Mouse (Mus musculus) limb, embryonic 12.5 days (tissue): ENCODE measurements around the gene Abl2. TPM values are rescaled to one million over a fixed set of nuclear protein-coding genes. Genes with fewer than 3 reads are reported as not detected.

Experiments
- ATAC-seq: fragments of 200-750 bp; cut with Nextera tagmentation; 2 replicates; pipeline ENCODE4 v1.8.0; 2017; ENCODE audit warnings: low read depth, moderate TSS enrichment; ENCODE audit not compliant: insufficient number of reproducible peaks, insufficient read depth, low FRiP score, low TSS enrichment
- H3K27ac ChIP-seq: fragments of 300-500 bp; sonication (generic); 2 replicates; pipeline ENCODE4 v1.5.1; 2016; ENCODE audit warnings: mild to moderate bottlenecking, moderate library complexity
- H3K27me3 ChIP-seq: fragments of 300-500 bp; sonication (generic); 2 replicates; pipeline ENCODE4 v1.6.1; 2016; ENCODE audit warnings: mild to moderate bottlenecking, moderate library complexity
- H3K36me3 ChIP-seq: fragments of 300-500 bp; sonication (generic); 2 replicates; pipeline ENCODE4 v1.6.1; 2016; ENCODE audit warnings: mild to moderate bottlenecking, moderate library complexity
- H3K4me1 ChIP-seq: fragments of 300-500 bp; sonication (generic); replicated peaks from 2 replicates; pipeline ENCODE4 v1.6.1; 2016
- H3K4me2 ChIP-seq: fragments of 300-500 bp; sonication (generic); 2 replicates; pipeline ENCODE4 v1.6.1; 2016; ENCODE audit warnings: mild to moderate bottlenecking, moderate library complexity
- H3K4me3 ChIP-seq: fragments of 300-500 bp; sonication (generic); replicated peaks from 2 replicates; pipeline ENCODE4 v1.5.1; 2016; ENCODE audit warnings: mild to moderate bottlenecking
- H3K9ac ChIP-seq: fragments of 300-500 bp; sonication (generic); replicated peaks from 2 replicates; pipeline ENCODE4 v1.6.1; 2016; ENCODE audit warnings: mild to moderate bottlenecking, moderate library complexity
- H3K9me3 ChIP-seq: fragments of 300-500 bp; sonication (generic); 2 replicates; pipeline ENCODE4 v1.6.1; 2016; ENCODE audit warnings: mild to moderate bottlenecking, moderate library complexity
- WGBS: fragments of 180-500 bp; shearing (Covaris S2); methylation state at CpG from one replicate; pipeline ENCODE4 v1.1.7; 2016; 5-methylcytosine and 5-hydroxymethylcytosine counted together
- polyA plus RNA-seq: library from polyadenylated mRNA; unstranded; fragments of >200 nt; fragmentation: Nextera tagmentation; extraction: Ambion mirVana; gene quantifications from 2 replicates; pipeline ENCODE4 v1.2.1, GENCODE M21; 2016

Gene Abl2
- polyA plus RNA-seq, 1 experiment from 2014 or later, result 6.0 TPM

DNA sequence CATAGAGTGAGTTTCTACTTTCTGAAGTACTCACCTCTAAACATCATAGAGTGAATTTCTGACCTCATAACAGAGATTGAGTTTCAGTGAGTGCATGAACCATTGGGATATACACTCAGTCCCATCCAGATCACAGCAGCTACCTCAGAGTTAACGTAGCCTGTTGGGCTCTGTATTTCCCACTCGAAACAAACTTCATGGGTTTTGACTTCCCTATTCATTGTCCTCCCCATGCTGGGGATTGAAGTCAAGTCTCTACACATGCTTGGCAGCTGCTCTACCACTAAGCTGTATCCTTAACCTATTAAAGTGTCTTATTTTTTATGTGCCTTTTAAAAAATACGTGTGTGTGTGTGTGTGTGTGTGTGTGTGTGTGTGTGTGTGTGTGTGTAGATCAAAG lies 26.9 kb downstream of the Abl2 start:
- no peaks in the 10 kb centered on the region for H3K36me3 ChIP-seq
- no peak for ATAC-seq
- H3K9me3 ChIP-seq, result no peaks in the 10 kb centered on the region
- WGBS, result 60% methylated on average over 3 of the region's 3 CpGs
- no peak overlapping the region for H3K4me2 ChIP-seq
- H3K27me3 ChIP-seq, result no peaks in the 10 kb centered on the region
- peaks cover 4% of the 10 kb centered on the region; the same call in 1 of the 2 replicates for H3K4me1 ChIP-seq
- H3K27ac ChIP-seq, result no peak overlapping the region
- H3K9ac ChIP-seq, result no peak overlapping the region
- no peak overlapping the region for H3K4me3 ChIP-seq

DNA sequence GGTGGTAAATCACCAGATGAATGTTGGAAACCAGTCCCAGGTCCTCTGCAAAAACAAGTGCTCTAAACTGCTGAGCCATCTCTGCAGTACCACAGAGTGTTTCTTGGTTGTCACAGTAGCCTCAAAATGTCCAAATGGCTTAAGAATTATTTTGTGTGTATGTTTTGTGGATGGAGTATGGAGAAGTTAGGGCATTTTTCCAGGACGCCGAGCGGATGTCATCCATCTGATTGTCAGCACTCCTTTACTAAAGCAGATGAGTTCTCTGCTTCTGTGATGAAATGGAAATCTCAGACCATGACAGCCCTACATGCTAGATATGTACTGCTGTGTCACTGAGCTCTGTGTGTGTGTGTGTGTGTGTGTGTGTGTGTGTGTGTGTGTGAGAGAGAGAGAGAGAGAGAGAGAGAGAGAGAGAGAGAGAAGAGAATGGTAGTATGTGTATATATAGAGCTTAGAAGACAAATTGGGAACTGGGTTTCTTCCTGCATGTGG lies 31.3 kb downstream of the Abl2 start:
- ATAC-seq, result no peak
- WGBS, result 95% methylated on average over 3 of the region's 3 CpGs
- Histone ChIP-seq H3K4me3 (no peak overlapping the region), H3K27me3 (no peaks in the 10 kb centered on the region), H3K27ac (no peak overlapping the region), H3K4me1 (no peaks in the 10 kb centered on the region), H3K9me3 (no peaks in the 10 kb centered on the region), H3K9ac (no peak overlapping the region), H3K4me2 (no peak overlapping the region), H3K36me3 (no peaks in the 10 kb centered on the region)

DNA sequence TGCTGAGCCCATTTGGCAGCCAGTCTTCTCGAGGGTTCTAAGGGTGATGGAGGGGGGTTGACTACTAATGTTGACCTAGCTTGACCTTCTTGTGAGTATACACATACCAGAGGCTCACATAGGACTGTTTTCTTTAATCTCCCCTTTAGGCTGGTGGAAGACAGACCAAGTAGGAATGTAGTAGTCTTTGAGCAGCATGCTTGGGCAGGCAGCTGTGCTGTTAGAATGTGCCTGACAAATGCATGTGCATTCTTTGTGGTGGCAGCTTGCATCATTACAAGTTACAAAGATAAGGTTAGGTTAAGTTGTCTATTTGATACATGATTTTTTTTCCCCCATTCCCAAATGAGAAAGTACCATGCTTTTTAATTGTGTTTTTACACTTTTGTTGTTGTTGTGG lies 31.8 kb downstream of the Abl2 start:
- 13% methylated on average over 1 of the region's 1 CpGs for WGBS
- H3K4me3 ChIP-seq, result no peak overlapping the region
- H3K4me2 ChIP-seq, result no peak overlapping the region
- H3K4me1 ChIP-seq, result no peaks in the 10 kb centered on the region
- no peaks in the 10 kb centered on the region for H3K27me3 ChIP-seq
- no peaks in the 10 kb centered on the region for H3K36me3 ChIP-seq
- H3K9ac ChIP-seq, result no peak overlapping the region
- H3K27ac ChIP-seq, result no peak overlapping the region
- no peak for ATAC-seq
- H3K9me3 ChIP-seq, result no peaks in the 10 kb centered on the region

DNA sequence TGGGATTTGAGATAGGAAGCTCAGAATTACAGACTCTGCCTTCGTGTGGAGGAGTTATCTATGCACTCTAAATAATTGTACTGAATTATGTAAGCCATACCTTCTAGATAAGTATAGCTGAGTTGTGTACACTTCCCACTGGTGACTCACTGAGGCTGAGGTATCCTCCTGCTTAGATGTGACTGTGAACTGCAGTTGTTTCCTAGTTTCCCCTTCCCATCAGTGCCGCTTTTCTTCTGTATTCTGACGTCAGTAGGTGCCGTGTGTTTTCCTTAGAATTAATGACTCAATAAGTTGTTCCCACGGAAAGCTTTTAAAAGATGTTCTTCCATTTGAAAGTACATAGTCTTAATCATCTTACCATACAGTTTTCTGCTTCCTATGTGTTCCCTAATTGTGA lies 34.7 kb downstream of the Abl2 start:
- H3K27ac ChIP-seq, result no peak overlapping the region
- no peaks in the 10 kb centered on the region for H3K9me3 ChIP-seq
- H3K4me3 ChIP-seq, result no peak overlapping the region
- no peak overlapping the region for H3K4me2 ChIP-seq
- H3K4me1 ChIP-seq, result no peaks in the 10 kb centered on the region
- H3K9ac ChIP-seq, result no peak overlapping the region
- WGBS, result 83% methylated on average over 5 of the region's 5 CpGs
- no peaks in the 10 kb centered on the region for H3K36me3 ChIP-seq
- ATAC-seq, result no peak
- no peaks in the 10 kb centered on the region for H3K27me3 ChIP-seq

DNA sequence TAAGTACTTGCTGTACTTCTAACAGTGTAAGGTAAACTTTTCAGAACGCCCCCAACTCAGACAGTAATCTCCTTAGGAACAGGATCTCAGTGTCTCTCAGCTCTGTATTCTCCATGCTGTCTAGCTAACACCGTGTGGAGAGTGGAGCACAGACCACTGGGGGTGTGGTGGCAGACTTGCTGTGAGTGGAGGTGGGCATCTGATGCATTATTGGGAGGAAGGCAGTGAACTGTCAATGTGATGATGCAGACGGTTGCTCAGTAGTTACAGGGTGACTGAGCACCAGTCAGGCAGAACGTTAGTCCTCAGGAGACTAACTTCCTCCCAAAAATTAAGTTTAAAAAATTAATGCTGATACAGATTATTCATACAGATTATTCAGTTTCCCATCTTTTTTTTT lies 38.5 kb downstream of the Abl2 start:
- no peak overlapping the region for H3K27ac ChIP-seq
- 91% methylated on average over 4 of the region's 4 CpGs for WGBS
- no peak for ATAC-seq

DNA sequence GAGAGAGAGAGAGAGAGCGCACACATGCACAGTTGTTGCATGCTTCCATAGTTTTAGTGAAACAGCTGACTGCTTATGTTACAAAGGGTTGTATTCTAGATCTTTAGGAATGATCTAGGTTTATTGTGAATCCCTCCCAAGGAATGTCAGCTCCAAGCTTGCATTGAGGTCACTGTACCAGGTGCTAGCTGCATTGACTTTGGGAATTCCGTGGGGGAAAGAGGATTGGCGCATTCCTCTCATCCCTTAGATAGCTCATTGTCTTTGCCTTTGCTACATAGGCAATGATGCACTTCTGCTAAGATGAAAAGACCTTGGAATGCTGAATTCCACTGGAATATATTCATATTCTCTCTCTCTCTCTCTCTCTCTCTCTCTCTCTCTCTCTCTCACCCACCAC lies 44.0 kb downstream of the Abl2 start:
- Histone ChIP-seq H3K9ac (no peak overlapping the region), H3K4me2 (no peak overlapping the region), H3K27ac (no peak overlapping the region), H3K4me3 (no peak overlapping the region), H3K36me3 (no peaks in the 10 kb centered on the region), H3K4me1 (peaks cover 9% of the 10 kb centered on the region), H3K27me3 (no peaks in the 10 kb centered on the region), H3K9me3 (no peaks in the 10 kb centered on the region)
- ATAC-seq, result no peak
- WGBS, result 76% methylated on average over 3 of the region's 3 CpGs

More for the DNA sequence above, 38.5 kb downstream of the Abl2 start:
- no peak overlapping the region for H3K4me3 ChIP-seq
- no peak overlapping the region for H3K9ac ChIP-seq
- H3K36me3 ChIP-seq, result no peaks in the 10 kb centered on the region
- H3K4me2 ChIP-seq, result no peak overlapping the region
- no peaks in the 10 kb centered on the region for H3K27me3 ChIP-seq
- no peaks in the 10 kb centered on the region for H3K9me3 ChIP-seq
- H3K4me1 ChIP-seq, result no peaks in the 10 kb centered on the region

DNA sequence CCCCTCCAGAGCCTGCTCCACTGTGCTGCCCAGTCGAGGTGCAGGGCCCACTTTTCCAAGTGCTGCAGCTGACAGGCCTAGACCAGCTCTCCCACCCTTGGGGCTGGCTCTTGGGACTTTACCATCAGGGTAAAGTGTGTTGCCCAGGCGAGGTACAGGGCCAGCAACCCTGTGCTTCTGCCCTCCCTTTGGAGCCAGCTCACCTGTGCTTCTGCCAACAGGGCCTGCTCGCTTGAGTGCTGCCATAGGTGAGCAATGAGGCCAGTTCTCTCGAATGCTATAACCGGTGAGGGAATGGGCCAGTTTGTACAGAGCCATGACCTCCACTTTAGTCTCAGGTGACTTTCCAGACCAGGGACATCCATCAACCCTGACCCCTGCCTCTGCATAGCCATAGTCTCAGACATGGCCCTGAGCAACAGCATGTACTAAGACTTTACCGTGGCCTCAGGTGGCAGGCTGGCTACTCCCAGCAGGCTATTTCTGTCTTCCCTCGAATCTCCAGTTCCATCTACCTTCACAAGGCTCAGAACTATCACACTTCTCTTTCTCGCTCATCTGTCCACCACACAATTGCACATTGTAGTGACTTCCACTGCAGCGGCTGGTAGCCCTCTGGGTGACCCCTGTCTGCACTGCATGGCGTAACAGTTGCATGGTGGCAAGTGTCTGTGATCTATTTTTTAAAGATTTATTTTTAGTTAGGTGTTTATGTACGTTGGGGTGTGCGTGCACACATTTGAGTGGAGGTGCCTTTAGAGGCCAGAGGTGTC lies 46.7 kb downstream of the Abl2 start:
- Histone ChIP-seq H3K4me1 (peaks cover 9% of the 10 kb centered on the region), H3K4me3 (no peak overlapping the region), H3K4me2 (no peak overlapping the region), H3K9me3 (no peaks in the 10 kb centered on the region), H3K27ac (no peak overlapping the region), H3K27me3 (no peaks in the 10 kb centered on the region), H3K9ac (no peak overlapping the region), H3K36me3 (no peaks in the 10 kb centered on the region)
- 73% methylated on average over 12 of the region's 12 CpGs for WGBS
- peak; percentile 42; the same call in 1 of the 2 replicates for ATAC-seq

DNA sequence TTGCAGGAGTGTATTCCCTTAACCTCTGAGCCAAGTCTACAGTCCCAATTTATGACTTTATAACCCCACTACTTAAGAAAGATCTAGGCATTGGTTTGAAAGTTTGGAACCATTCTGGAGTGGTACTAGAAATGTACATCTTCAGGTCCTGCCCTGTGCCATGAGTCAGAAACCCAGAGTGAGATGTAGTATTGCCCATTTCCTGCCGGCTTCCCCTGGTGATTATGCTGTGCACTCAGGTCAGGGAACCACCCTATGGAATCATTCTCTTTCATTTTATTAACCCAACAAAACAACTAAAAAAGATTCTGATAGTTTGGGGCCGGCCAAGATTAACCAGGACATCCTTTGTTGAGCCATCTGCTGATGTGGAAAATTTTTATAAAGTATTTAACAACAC lies 47.4 kb downstream of the Abl2 start:
- 78% methylated on average over 2 of the region's 2 CpGs for WGBS
- no peaks in the 10 kb centered on the region for H3K36me3 ChIP-seq

DNA sequence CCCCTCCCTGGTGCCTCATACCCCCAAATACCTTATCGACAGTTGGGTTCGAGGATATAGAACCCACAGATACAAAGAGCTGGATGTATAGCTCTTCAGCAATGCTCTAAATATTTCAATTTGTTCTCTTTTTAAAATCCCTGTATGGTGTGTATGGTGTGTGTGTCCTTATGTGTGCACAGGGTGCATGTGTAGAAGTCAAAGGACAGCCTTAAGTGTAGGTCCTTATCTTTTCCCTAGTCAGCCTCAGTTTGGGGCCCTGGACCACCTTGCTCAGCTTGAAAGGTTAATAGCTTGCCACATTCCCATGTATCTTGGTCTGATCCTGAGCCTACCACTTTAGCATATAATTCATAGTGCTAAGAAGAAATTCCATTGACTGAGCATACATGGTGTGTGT lies 49.9 kb downstream of the Abl2 start:
- Histone ChIP-seq H3K27ac (no peak overlapping the region), H3K9me3 (no peaks in the 10 kb centered on the region), H3K27me3 (no peaks in the 10 kb centered on the region), H3K9ac (no peak overlapping the region), H3K4me3 (no peak overlapping the region), H3K4me2 (no peak overlapping the region), H3K36me3 (peaks cover 7% of the 10 kb centered on the region; the same call in 1 of the 2 replicates), H3K4me1 (peaks cover 10% of the 10 kb centered on the region)
- ATAC-seq, result no peak
- 91% methylated on average over 2 of the region's 2 CpGs for WGBS

More for the DNA sequence above, 47.4 kb downstream of the Abl2 start:
- Histone ChIP-seq H3K27ac (no peak overlapping the region), H3K9me3 (no peaks in the 10 kb centered on the region), H3K9ac (no peak overlapping the region), H3K4me2 (no peak overlapping the region), H3K4me1 (peaks cover 9% of the 10 kb centered on the region), H3K4me3 (no peak overlapping the region), H3K27me3 (no peaks in the 10 kb centered on the region)
- no peak for ATAC-seq

DNA sequence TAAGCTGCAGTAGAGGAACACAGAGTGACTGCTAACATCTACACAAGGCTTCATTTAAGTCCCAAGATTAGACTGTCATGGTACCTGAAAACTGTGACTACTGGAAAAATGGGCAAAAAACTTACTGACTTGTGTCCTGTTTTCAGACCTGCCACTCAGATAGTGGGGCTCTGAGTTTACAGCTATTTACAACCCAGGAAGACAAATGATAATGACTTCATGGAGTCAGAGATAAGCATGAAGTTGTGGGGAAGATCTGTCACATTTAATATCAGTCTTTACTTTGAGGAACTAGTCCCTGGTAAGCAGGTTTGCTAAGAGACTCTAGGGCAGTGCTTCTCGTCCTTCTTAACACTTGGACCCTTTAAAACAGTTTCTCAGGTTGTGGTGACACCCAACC lies 51.7 kb downstream of the Abl2 start:
- Histone ChIP-seq H3K4me2 (no peak overlapping the region), H3K36me3 (peaks cover 7% of the 10 kb centered on the region; the same call in 1 of the 2 replicates), H3K4me3 (no peak overlapping the region), H3K9ac (no peak overlapping the region), H3K4me1 (peaks cover 19% of the 10 kb centered on the region), H3K9me3 (no peaks in the 10 kb centered on the region), H3K27me3 (no peaks in the 10 kb centered on the region), H3K27ac (no peak overlapping the region)
- ATAC-seq, result no peak
- WGBS, result 88% methylated on average over 1 of the region's 1 CpGs

DNA sequence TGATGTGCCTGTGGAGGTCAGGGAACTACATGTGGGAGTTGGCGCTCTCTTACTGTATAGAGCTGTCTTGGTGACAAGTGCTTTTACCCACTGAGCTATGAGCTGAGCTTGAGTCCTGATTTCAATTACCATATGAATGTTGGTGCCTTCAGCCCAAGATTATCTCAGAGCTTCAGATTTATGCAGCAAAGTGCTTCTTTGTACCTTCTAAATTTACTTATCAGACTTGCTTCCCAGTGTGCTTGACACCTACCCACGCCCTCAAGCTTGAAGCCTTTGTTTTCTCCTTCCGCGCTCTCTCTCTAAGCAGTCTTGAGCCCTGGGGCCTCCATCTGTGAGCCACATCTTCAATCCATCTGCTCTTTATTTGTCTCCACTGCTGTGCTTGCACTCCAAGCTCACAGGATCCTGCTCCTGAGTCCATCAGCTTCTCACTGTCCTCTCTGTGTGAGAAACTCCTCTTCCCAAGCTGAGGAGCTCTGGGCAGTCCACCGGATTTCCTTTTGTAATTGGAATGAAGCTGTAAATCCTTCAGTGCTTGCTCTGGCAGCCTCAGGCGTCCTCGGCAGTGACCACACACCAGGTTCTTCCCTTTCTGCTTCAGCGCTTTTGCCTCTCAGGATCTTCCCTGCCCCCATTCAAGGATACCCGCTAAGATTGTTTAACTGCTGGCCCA lies 55.4 kb downstream of the Abl2 start:
- peak overlapping the region; percentile 76 for H3K27ac ChIP-seq
- no peak overlapping the region for H3K4me2 ChIP-seq
- WGBS, result 14% methylated on average over 9 of the region's 9 CpGs
- no peak for ATAC-seq
- H3K4me3 ChIP-seq, result no peak overlapping the region
- no peaks in the 10 kb centered on the region for H3K9me3 ChIP-seq
- no peak overlapping the region for H3K9ac ChIP-seq
- peaks cover 30% of the 10 kb centered on the region for H3K4me1 ChIP-seq
- H3K27me3 ChIP-seq, result no peaks in the 10 kb centered on the region
- H3K36me3 ChIP-seq, result peaks cover 7% of the 10 kb centered on the region; the same call in 1 of the 2 replicates
